Mouse (Mus musculus): ENCODE results near the gene Uck2. TPM values are rescaled to one million over a fixed set of nuclear protein-coding genes. Genes with fewer than 3 reads are reported as not detected.

Uck2 gene
- polyA plus RNA-seq, 1 experiment = 15.1 TPM

GRCm38 (mm10) chr1:167270342-167271111, 14.6 kb downstream of the Uck2 start:
- H3K27ac ChIP-seq (ENCODE audit: insufficient read depth, low read length) = no peak overlapping the region
- H3K4me1 ChIP-seq (ENCODE audit: control insufficient read depth, insufficient read depth, insufficient read length) = peaks cover 18% of the 10 kb centered on the region; the same call in 1 of the 2 replicates
- H3K4me3 ChIP-seq (ENCODE audit: extremely low read depth, insufficient read depth, insufficient read length) = no peak overlapping the region
- TF ChIP-seq POLR2A (IDR thresholded peaks at IDR 0.05; ENCODE audit: low read depth, low read length) (no peak), CTCF (IDR thresholded peaks at IDR 0.05; ENCODE audit: extremely low read depth, insufficient read depth, insufficient read length, insufficient replicate concordance) (no peak)
- no peaks in the 10 kb centered on the region for H3K27me3 ChIP-seq (ENCODE audit: control insufficient read depth, insufficient read depth, low read length)
- H3K36me3 ChIP-seq (ENCODE audit: control insufficient read depth, insufficient read depth, low read length) = no peaks in the 10 kb centered on the region
- WGBS = 37% methylated on average over 19 of the region's 19 CpGs
- no peak for DNase-seq (ENCODE audit: low read depth in 1 of 2, low spot score in 2 of 2)

DNA sequence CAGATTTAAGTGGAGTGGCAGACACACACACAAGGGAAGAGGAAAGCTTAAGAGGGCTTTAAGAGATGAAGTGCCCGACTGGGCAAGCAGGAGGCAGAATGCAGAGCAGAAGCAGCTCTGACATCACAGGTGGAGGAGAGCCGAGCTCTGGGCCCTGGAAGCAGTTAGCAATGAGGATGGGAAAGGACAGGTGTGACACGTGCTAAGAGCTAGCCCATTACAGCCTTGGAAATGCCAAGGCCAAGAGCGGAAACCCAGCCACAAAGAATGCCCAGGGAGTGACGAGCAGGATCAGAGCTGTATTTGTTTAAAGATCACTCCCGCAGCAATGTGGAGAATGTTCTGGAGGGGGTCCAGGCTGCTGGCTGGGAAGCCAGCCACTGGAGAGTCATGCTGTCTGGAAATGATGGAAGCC, 15.3 kb downstream of the Uck2 start:
- TF ChIP-seq POLR2A (IDR thresholded peaks at IDR 0.05; ENCODE audit: low read depth, low read length) (no peak), CTCF (IDR thresholded peaks at IDR 0.05; ENCODE audit: extremely low read depth, insufficient read depth, insufficient read length, insufficient replicate concordance) (no peak)
- Histone ChIP-seq H3K36me3 (ENCODE audit: control insufficient read depth, insufficient read depth, low read length) (no peaks in the 10 kb centered on the region), H3K4me3 (ENCODE audit: extremely low read depth, insufficient read depth, insufficient read length) (no peak overlapping the region), H3K27me3 (ENCODE audit: control insufficient read depth, insufficient read depth, low read length) (no peaks in the 10 kb centered on the region), H3K27ac (ENCODE audit: insufficient read depth, low read length) (peak overlapping the region; percentile 44; the same call in 1 of the 2 replicates), H3K4me1 (ENCODE audit: control insufficient read depth, insufficient read depth, insufficient read length) (peaks cover 19% of the 10 kb centered on the region; the same call in 1 of the 2 replicates)
- 42% methylated on average over 6 of the region's 6 CpGs for WGBS
- DNase-seq (ENCODE audit: low read depth in 1 of 2, low spot score in 2 of 2) = no peak

- H3K27me3 ChIP-seq (ENCODE audit: control insufficient read depth, insufficient read depth, low read length) = no peaks in the 10 kb centered on the region
- peaks cover 19% of the 10 kb centered on the region; the same call in 1 of the 2 replicates for H3K4me1 ChIP-seq (ENCODE audit: control insufficient read depth, insufficient read depth, insufficient read length)
- no peak overlapping the region for H3K4me3 ChIP-seq (ENCODE audit: extremely low read depth, insufficient read depth, insufficient read length)
- peak overlapping the region; percentile 55; the same call in 1 of the 2 replicates for H3K27ac ChIP-seq (ENCODE audit: insufficient read depth, low read length)
- WGBS = 8% methylated on average over 14 of the region's 14 CpGs
- no peaks in the 10 kb centered on the region for H3K36me3 ChIP-seq (ENCODE audit: control insufficient read depth, insufficient read depth, low read length)
- TF ChIP-seq CTCF (IDR thresholded peaks at IDR 0.05; ENCODE audit: extremely low read depth, insufficient read depth, insufficient read length, insufficient replicate concordance) = no peak
- TF ChIP-seq POLR2A (IDR thresholded peaks at IDR 0.05; ENCODE audit: low read depth, low read length) = no peak
- no peak for DNase-seq (ENCODE audit: low read depth in 1 of 2, low spot score in 2 of 2)
Observed at GRCm38 (mm10) chr1:167269350-167269811, 15.7 kb downstream of the Uck2 start.

DNA sequence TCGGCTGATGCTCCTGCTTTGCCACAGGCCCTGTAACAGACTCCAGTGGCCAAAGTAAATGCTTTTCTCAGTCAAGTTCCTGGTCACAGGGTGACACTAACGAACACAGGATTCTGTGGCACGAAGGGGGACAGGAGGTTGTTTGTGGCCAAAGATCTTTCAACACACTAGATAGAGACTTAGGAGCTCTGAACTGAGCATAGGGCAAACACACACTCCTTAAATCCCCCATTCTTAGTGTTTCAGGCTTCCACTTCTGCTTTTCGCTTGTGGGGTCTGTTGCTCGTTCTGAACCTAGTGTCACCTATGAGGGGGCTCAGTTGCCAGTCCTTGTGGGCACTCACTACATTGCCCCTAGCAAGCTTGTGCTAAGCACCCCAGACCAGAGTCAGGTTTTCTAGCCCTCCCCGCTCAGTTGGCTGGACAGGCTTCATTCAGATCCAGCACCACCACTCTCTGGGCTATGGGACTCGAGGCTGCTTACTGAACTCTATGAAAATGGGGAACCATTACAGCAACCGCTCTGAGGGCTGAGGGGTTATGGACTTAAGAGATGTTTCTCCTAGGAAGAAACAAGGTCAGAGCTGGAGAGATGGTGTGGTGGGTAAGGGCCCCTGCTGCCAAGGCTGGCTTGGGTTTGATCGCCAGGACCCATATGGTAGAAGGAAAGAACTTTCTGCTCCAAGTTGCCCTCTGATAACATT, 16.6 kb downstream of the Uck2 start:
- Histone ChIP-seq H3K4me3 (ENCODE audit: extremely low read depth, insufficient read depth, insufficient read length) (no peak overlapping the region), H3K27me3 (ENCODE audit: control insufficient read depth, insufficient read depth, low read length) (no peaks in the 10 kb centered on the region), H3K4me1 (ENCODE audit: control insufficient read depth, insufficient read depth, insufficient read length) (peaks cover 19% of the 10 kb centered on the region; the same call in 1 of the 2 replicates), H3K27ac (ENCODE audit: insufficient read depth, low read length) (peak overlapping the region; percentile 49), H3K36me3 (ENCODE audit: control insufficient read depth, insufficient read depth, low read length) (no peaks in the 10 kb centered on the region)
- no peak for DNase-seq (ENCODE audit: low read depth in 1 of 2, low spot score in 2 of 2)
- no peak for TF ChIP-seq CTCF (IDR thresholded peaks at IDR 0.05; ENCODE audit: extremely low read depth, insufficient read depth, insufficient read length, insufficient replicate concordance)
- TF ChIP-seq POLR2A (IDR thresholded peaks at IDR 0.05; ENCODE audit: low read depth, low read length) = no peak
- WGBS = 41% methylated on average over 9 of the region's 9 CpGs

GRCm38 (mm10) chr1:167266720-167267119, 18.4 kb downstream of the Uck2 start:
- peaks cover 19% of the 10 kb centered on the region; the same call in 1 of the 2 replicates for H3K4me1 ChIP-seq (ENCODE audit: control insufficient read depth, insufficient read depth, insufficient read length)
- 79% methylated on average over 3 of the region's 3 CpGs for WGBS
- TF ChIP-seq POLR2A (IDR thresholded peaks at IDR 0.05; ENCODE audit: low read depth, low read length) (no peak), CTCF (IDR thresholded peaks at IDR 0.05; ENCODE audit: extremely low read depth, insufficient read depth, insufficient read length, insufficient replicate concordance) (no peak)

GRCm38 (mm10) chr1:167265366-167265765, 19.8 kb downstream of the Uck2 start:
- Histone ChIP-seq H3K27me3 (ENCODE audit: control insufficient read depth, insufficient read depth, low read length) (no peaks in the 10 kb centered on the region), H3K4me3 (ENCODE audit: extremely low read depth, insufficient read depth, insufficient read length) (no peak overlapping the region), H3K27ac (ENCODE audit: insufficient read depth, low read length) (no peak overlapping the region), H3K4me1 (ENCODE audit: control insufficient read depth, insufficient read depth, insufficient read length) (peaks cover 19% of the 10 kb centered on the region; the same call in 1 of the 2 replicates), H3K36me3 (ENCODE audit: control insufficient read depth, insufficient read depth, low read length) (no peaks in the 10 kb centered on the region)
- TF ChIP-seq POLR2A (IDR thresholded peaks at IDR 0.05; ENCODE audit: low read depth, low read length) (no peak), CTCF (IDR thresholded peaks at IDR 0.05; ENCODE audit: extremely low read depth, insufficient read depth, insufficient read length, insufficient replicate concordance) (no peak)
- no peak for DNase-seq (ENCODE audit: low read depth in 1 of 2, low spot score in 2 of 2)
- 55% methylated on average over 4 of the region's 4 CpGs for WGBS

More at GRCm38 (mm10) chr1:167266720-167267119, 18.4 kb downstream of the Uck2 start:
- Histone ChIP-seq H3K4me3 (ENCODE audit: extremely low read depth, insufficient read depth, insufficient read length) (no peak overlapping the region), H3K27me3 (ENCODE audit: control insufficient read depth, insufficient read depth, low read length) (no peaks in the 10 kb centered on the region), H3K36me3 (ENCODE audit: control insufficient read depth, insufficient read depth, low read length) (no peaks in the 10 kb centered on the region), H3K27ac (ENCODE audit: insufficient read depth, low read length) (no peak overlapping the region)
- no peak for DNase-seq (ENCODE audit: low read depth in 1 of 2, low spot score in 2 of 2)

Measured in spleen, adult 2 months (tissue).